Mouse (Mus musculus): ENCODE results near the gene Gsdme.
A peak's percentile ranks its signal among the peaks of the same experiment; 100 is the strongest.

Gsdme gene

DNA sequence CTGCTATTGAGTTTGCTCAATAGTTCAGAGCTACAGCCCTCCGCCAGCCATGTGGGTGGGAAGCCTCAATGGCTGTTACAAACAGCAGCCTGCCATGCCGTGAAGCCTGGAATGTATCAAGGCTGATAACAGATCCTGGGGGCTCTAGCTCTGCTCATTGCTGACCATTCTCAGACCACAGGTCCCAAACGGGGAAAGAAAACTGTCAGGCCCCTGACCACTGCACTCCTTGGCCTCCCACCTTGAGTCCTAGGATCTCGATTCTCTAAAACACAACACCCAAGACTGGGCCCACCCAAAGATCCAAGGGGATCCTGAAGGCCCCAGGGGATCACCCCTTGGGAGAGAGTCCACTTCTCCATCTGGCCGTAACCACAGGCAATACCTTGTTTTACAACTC, 41.3 kb downstream of the Gsdme start:
- TF ChIP-seq GATA4 (IDR thresholded peaks at IDR 0.05; ENCODE audit: insufficient replicate concordance, low read length), result no peak

GRCm38 (mm10) chr6:50220863-50221262, 42.8 kb downstream of the Gsdme start:
- no peak for TF ChIP-seq GATA4 (IDR thresholded peaks at IDR 0.05; ENCODE audit: insufficient replicate concordance, low read length)

DNA sequence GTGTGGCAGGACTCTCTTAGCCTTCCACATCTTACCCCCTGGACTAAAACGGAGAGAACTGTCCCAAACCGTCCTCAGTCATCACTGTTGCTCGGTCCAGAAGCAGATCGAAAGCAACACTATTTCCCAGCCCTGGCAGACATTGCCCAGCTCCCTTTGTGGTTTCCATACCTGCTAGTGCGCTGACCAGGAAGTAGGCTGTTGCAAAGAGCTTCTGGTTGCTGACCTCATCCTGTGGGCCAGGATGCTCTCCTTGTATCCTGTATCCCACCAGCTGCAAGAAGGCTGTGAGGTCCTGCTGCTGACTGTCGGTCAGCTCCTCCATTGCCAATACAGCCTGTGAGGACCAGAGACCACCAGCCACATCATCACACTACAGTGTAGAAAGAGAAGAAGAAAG, 44.6 kb downstream of the Gsdme start:
- TF ChIP-seq GATA4 (IDR thresholded peaks at IDR 0.05; ENCODE audit: insufficient replicate concordance, low read length), result no peak

DNA sequence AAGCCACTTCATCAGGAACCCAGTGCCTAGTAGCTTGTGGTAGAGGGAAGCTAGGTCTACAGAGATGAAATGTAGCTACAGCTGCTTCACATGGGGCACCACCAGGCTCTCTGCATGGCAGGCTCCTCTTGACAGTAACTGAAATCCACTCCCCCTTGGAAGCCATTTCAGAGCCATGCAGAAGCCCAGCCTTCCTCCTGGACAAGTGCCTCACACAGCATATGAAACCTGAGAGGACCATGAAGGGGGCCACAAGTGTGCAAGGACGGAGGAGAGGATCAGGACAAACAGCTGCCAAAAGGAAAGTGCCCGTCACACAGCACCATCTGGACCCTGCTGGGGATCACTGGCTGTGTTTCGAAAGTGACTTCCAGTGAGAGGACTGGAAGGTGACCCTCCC, 45.0 kb downstream of the Gsdme start:
- TF ChIP-seq GATA4 (IDR thresholded peaks at IDR 0.05; ENCODE audit: insufficient replicate concordance, low read length), result no peak

GRCm38 (mm10) chr6:50215986-50216385, 47.7 kb downstream of the Gsdme start:
- TF ChIP-seq GATA4 (IDR thresholded peaks at IDR 0.05; ENCODE audit: insufficient replicate concordance, low read length), result no peak

DNA sequence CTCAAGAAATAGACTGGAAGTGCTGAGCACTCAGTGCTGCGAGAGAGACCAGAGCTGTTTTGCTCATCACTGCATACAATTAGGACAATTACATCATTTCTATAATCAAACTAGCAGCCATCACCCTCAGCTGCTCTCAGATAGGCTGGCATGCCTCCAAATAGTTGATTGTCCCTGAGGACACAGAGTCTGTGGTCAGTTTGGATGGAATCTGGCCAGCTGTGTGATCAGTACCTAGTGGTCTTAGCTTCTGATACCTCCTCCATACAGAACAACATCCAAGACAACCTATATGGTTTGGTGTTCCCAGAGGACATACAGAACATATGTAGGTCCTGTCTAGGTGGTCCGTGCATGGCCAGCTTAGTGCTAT, 48.3 kb downstream of the Gsdme start:
- no peak for TF ChIP-seq GATA4 (IDR thresholded peaks at IDR 0.05; ENCODE audit: insufficient replicate concordance, low read length)

GRCm38 (mm10) chr6:50214711-50215372, 48.8 kb downstream of the Gsdme start:
- no peak for TF ChIP-seq GATA4 (IDR thresholded peaks at IDR 0.05; ENCODE audit: insufficient replicate concordance, low read length)

DNA sequence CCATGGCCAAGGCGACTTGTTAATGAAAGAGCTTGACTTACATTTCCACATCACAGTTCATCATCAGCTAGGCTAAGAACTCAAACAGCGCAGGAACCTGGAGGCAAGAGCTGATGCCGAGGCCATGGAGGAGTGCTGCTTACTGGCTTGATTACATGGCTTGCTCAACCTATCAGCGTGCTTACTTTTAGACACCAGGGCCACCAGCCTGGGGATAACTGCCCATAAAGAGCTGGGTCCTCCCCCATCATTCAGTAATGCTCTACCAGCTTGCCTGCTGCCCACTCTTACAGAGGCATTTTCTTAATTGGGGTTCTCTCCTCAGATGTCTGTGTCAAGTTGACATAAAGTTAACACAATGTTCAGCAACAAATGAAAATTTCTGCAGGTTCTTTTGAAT, 58.6 kb downstream of the Gsdme start:
- TF ChIP-seq GATA4 (IDR thresholded peaks at IDR 0.05; ENCODE audit: insufficient replicate concordance, low read length), result no peak

GRCm38 (mm10) chr6:50204356-50204755, 59.3 kb downstream of the Gsdme start:
- no peak for TF ChIP-seq GATA4 (IDR thresholded peaks at IDR 0.05; ENCODE audit: insufficient replicate concordance, low read length)

- TF ChIP-seq GATA4 (IDR thresholded peaks at IDR 0.05; ENCODE audit: insufficient replicate concordance, low read length), result no peak
These were observed 69.8 kb downstream of the Gsdme start for GRCm38 (mm10) chr6:50193851-50194250.

GRCm38 (mm10) chr6:50192822-50193221, 70.8 kb downstream of the Gsdme start:
- no peak for TF ChIP-seq GATA4 (IDR thresholded peaks at IDR 0.05; ENCODE audit: insufficient replicate concordance, low read length)

DNA sequence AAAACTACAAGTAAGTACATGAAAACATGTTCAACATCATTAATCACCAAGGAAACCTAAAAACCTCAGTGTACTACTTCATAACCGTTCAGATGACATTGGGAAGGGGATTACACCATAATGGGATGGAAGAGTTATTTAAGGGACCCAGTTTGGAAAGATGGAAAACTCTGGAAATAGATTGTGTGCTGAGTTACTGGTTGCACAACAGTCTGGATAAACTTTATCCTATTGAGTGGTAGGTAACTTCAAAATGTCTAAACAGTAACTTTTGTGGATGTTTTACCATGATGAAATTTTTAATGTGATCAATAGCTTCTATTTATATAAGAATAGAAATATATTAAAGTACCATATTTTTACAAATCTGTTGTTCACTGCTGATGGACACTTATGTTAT, 71.5 kb downstream of the Gsdme start:
- no peak for TF ChIP-seq GATA4 (IDR thresholded peaks at IDR 0.05; ENCODE audit: insufficient replicate concordance, low read length)

DNA sequence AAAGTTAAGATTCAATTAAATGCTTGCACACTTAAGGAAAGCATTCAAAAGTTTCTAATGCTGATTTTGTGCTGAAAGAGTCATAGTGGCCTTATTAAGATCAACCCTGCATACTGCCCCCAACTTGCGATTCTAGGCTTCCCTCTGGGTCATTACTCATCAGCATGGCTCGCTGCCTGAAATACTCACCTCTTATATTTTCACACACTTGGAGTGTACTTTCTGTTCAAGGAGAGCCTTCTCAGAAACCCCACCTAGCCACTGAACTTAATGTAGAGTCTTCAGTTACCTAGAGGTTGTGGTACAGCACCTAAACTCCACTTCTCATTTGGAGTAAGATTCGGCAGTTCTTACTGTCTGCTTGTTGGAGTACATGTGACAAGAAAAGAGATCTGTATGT, 72.1 kb downstream of the Gsdme start:
- no peak for TF ChIP-seq GATA4 (IDR thresholded peaks at IDR 0.05; ENCODE audit: insufficient replicate concordance, low read length)

GRCm38 (mm10) chr6:50189376-50189775, 74.3 kb downstream of the Gsdme start:
- 0 out of 2 replicates have a peak, but pooled peaks have one; percentile 19 for TF ChIP-seq GATA4 (IDR thresholded peaks at IDR 0.05; ENCODE audit: insufficient replicate concordance, low read length)

DNA sequence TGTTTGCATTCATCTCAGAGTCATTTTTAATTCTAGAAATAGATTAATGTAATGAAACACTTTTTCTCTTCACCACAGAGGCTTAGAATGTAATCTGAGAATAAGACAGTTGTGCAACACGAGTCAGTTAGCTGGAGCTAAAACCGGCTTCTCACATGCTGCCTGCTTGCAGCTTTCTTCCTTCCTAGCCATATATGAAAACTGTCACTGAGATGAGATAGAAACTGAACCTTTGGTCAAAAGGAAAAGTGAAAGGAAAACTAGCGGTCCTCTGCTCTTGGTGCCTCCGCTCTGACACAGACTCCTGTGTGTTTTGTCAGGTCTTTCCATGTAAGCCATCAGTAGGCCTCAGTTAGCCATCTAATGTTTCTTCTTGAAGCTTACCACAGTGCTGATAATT, 75.7 kb downstream of the Gsdme start:
- TF ChIP-seq GATA4 (IDR thresholded peaks at IDR 0.05; ENCODE audit: insufficient replicate concordance, low read length), result no peak

GRCm38 (mm10) chr6:50180189-50180588, 83.5 kb downstream of the Gsdme start:
- TF ChIP-seq GATA4 (IDR thresholded peaks at IDR 0.05; ENCODE audit: insufficient replicate concordance, low read length), result no peak

DNA sequence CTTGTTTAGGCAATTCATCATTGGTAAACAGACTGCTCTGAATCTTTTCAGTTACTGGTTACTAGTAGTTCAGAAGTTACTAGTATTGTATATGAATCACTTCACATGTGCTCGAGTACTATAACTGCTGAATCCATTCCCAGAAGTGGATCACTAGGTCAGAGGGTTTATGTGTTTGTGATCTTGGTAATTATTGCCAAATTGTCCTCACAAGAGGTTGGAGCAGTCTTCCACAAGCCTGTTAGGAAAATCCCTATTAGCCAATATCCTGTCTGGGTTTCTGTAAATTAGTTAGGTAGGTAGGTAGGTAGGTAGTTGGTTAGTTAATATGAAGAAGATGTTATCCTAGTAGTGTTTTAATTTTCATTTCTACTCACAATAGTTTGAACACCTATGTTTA, 87.9 kb downstream of the Gsdme start:
- TF ChIP-seq GATA4 (IDR thresholded peaks at IDR 0.05; ENCODE audit: insufficient replicate concordance, low read length), result no peak

All from liver, adult (tissue).